Mouse (Mus musculus): Measurements from ENCODE around the gene Hpgd. TPM values are rescaled to one million over a fixed set of nuclear protein-coding genes. Genes with fewer than 3 reads are reported as not detected.

Gene Hpgd
- polyA plus RNA-seq, 1 experiment from 2014 or later = 11.7 TPM

GRCm38 (mm10) chr8:56336771-56337170, 42.4 kb downstream of the Hpgd start:
- no peak for DNase-seq (ENCODE audit: low spot score)
- WGBS = 81% methylated on average over 8 of the region's 8 CpGs
- no peak for ATAC-seq (ENCODE audit: insufficient number of reproducible peaks, low FRiP score, low TSS enrichment, low read depth)

GRCm38 (mm10) chr8:56343505-56343904, 49.1 kb downstream of the Hpgd start:
- no peaks in the 10 kb centered on the region for H3K4me1 ChIP-seq (ENCODE audit: control insufficient read depth, insufficient read depth, low read length)
- H3K4me3 ChIP-seq (ENCODE audit: low read depth, low read length) = no peak overlapping the region
- no peak overlapping the region for H3K4me2 ChIP-seq (ENCODE audit: low read depth, severe bottlenecking)
- ATAC-seq (ENCODE audit: insufficient number of reproducible peaks, low FRiP score, low TSS enrichment, low read depth) (no peak), DNase-seq (ENCODE audit: low spot score) (no peak)
- no peak overlapping the region for H3K27ac ChIP-seq (replicated peaks; ENCODE audit: low read depth, low read length)
- no peaks in the 10 kb centered on the region for H3K27me3 ChIP-seq (ENCODE audit: control insufficient read depth, insufficient read depth, low read length)
- H3K9me3 ChIP-seq (ENCODE audit: control insufficient read depth, low read length) = no peaks in the 10 kb centered on the region
- no peaks in the 10 kb centered on the region for H3K36me3 ChIP-seq (ENCODE audit: control insufficient read depth, insufficient read depth, low read length)
- 88% methylated on average over 6 of the region's 6 CpGs for WGBS
- H3K9ac ChIP-seq (ENCODE audit: low read length) = no peak overlapping the region

More at GRCm38 (mm10) chr8:56336771-56337170, 42.4 kb downstream of the Hpgd start:
- Histone ChIP-seq H3K36me3 (ENCODE audit: control insufficient read depth, insufficient read depth, low read length) (no peaks in the 10 kb centered on the region), H3K4me1 (ENCODE audit: control insufficient read depth, insufficient read depth, low read length) (no peaks in the 10 kb centered on the region), H3K4me2 (ENCODE audit: low read depth, severe bottlenecking) (no peak overlapping the region), H3K9ac (ENCODE audit: low read length) (no peak overlapping the region), H3K4me3 (ENCODE audit: low read depth, low read length) (no peak overlapping the region), H3K27ac (replicated peaks; ENCODE audit: low read depth, low read length) (no peak overlapping the region), H3K9me3 (ENCODE audit: control insufficient read depth, low read length) (no peaks in the 10 kb centered on the region), H3K27me3 (ENCODE audit: control insufficient read depth, insufficient read depth, low read length) (no peaks in the 10 kb centered on the region)

GRCm38 (mm10) chr8:56343940-56344339, 49.6 kb downstream of the Hpgd start:
- H3K27ac ChIP-seq (replicated peaks; ENCODE audit: low read depth, low read length) = no peak overlapping the region
- H3K36me3 ChIP-seq (ENCODE audit: control insufficient read depth, insufficient read depth, low read length) = no peaks in the 10 kb centered on the region
- H3K4me3 ChIP-seq (ENCODE audit: low read depth, low read length) = no peak overlapping the region
- no peaks in the 10 kb centered on the region for H3K27me3 ChIP-seq (ENCODE audit: control insufficient read depth, insufficient read depth, low read length)
- no peak overlapping the region for H3K9ac ChIP-seq (ENCODE audit: low read length)
- H3K9me3 ChIP-seq (ENCODE audit: control insufficient read depth, low read length) = no peaks in the 10 kb centered on the region
- H3K4me2 ChIP-seq (ENCODE audit: low read depth, severe bottlenecking) = no peak overlapping the region
- 51% methylated on average over 2 of the region's 2 CpGs for WGBS
- ATAC-seq (ENCODE audit: insufficient number of reproducible peaks, low FRiP score, low TSS enrichment, low read depth) (no peak), DNase-seq (ENCODE audit: low spot score) (no peak)
- H3K4me1 ChIP-seq (ENCODE audit: control insufficient read depth, insufficient read depth, low read length) = no peaks in the 10 kb centered on the region

GRCm38 (mm10) chr8:56344359-56344758, 50.0 kb downstream of the Hpgd start:
- Histone ChIP-seq H3K27ac (replicated peaks; ENCODE audit: low read depth, low read length) (no peak overlapping the region), H3K27me3 (ENCODE audit: control insufficient read depth, insufficient read depth, low read length) (no peaks in the 10 kb centered on the region), H3K4me1 (ENCODE audit: control insufficient read depth, insufficient read depth, low read length) (no peaks in the 10 kb centered on the region), H3K36me3 (ENCODE audit: control insufficient read depth, insufficient read depth, low read length) (no peaks in the 10 kb centered on the region), H3K4me2 (ENCODE audit: low read depth, severe bottlenecking) (no peak overlapping the region), H3K4me3 (ENCODE audit: low read depth, low read length) (no peak overlapping the region), H3K9me3 (ENCODE audit: control insufficient read depth, low read length) (no peaks in the 10 kb centered on the region), H3K9ac (ENCODE audit: low read length) (no peak overlapping the region)
- WGBS = 91% methylated on average over 1 of the region's 1 CpGs
- ATAC-seq (ENCODE audit: insufficient number of reproducible peaks, low FRiP score, low TSS enrichment, low read depth) (no peak), DNase-seq (ENCODE audit: low spot score) (no peak)

GRCm38 (mm10) chr8:56345641-56346420, 51.4 kb downstream of the Hpgd start:
- Histone ChIP-seq H3K27me3 (ENCODE audit: control insufficient read depth, insufficient read depth, low read length) (no peaks in the 10 kb centered on the region), H3K4me3 (ENCODE audit: low read depth, low read length) (no peak overlapping the region), H3K27ac (replicated peaks; ENCODE audit: low read depth, low read length) (no peak overlapping the region), H3K4me2 (ENCODE audit: low read depth, severe bottlenecking) (no peak overlapping the region), H3K36me3 (ENCODE audit: control insufficient read depth, insufficient read depth, low read length) (no peaks in the 10 kb centered on the region), H3K9ac (ENCODE audit: low read length) (no peak overlapping the region), H3K9me3 (ENCODE audit: control insufficient read depth, low read length) (no peaks in the 10 kb centered on the region), H3K4me1 (ENCODE audit: control insufficient read depth, insufficient read depth, low read length) (no peaks in the 10 kb centered on the region)
- DNase-seq (ENCODE audit: low spot score) = no peak
- ATAC-seq (ENCODE audit: insufficient number of reproducible peaks, low FRiP score, low TSS enrichment, low read depth) = no peak
- WGBS = 85% methylated on average over 5 of the region's 5 CpGs

- 84% methylated on average over 2 of the region's 2 CpGs for WGBS
- H3K4me3 ChIP-seq (ENCODE audit: low read depth, low read length) = no peak overlapping the region
- no peaks in the 10 kb centered on the region for H3K36me3 ChIP-seq (ENCODE audit: control insufficient read depth, insufficient read depth, low read length)
- no peaks in the 10 kb centered on the region for H3K4me1 ChIP-seq (ENCODE audit: control insufficient read depth, insufficient read depth, low read length)
- H3K9ac ChIP-seq (ENCODE audit: low read length) = no peak overlapping the region
- H3K27me3 ChIP-seq (ENCODE audit: control insufficient read depth, insufficient read depth, low read length) = no peaks in the 10 kb centered on the region
- ATAC-seq (ENCODE audit: insufficient number of reproducible peaks, low FRiP score, low TSS enrichment, low read depth) (no peak), DNase-seq (ENCODE audit: low spot score) (no peak)
- H3K27ac ChIP-seq (replicated peaks; ENCODE audit: low read depth, low read length) = no peak overlapping the region
- H3K4me2 ChIP-seq (ENCODE audit: low read depth, severe bottlenecking) = no peak overlapping the region
- no peaks in the 10 kb centered on the region for H3K9me3 ChIP-seq (ENCODE audit: control insufficient read depth, low read length)
Measured at GRCm38 (mm10) chr8:56363180-56363579, 68.8 kb downstream of the Hpgd start.
